In genomic region chr7:16376505-16376904, GRCm38 (mm10) we compare ENCODE assay signal across 8 mouse cellular contexts. TPM values are rescaled to one million over a fixed set of nuclear protein-coding genes. Genes with fewer than 3 reads are reported as not detected.
DNase-seq lines count a peak whose midpoint lies in the region; ATAC-seq and TF ChIP-seq lines count a peak whose summit lies in the region.

No protein-coding gene starts in this region.

- peak; percentile 68 for TF ChIP-seq CTCF in kidney, postnatal 0 days (IDR thresholded peaks at IDR 0.05; ENCODE audit: low read depth)

- H3K27me3 ChIP-seq in forebrain, embryonic 14.5 days (replicated peaks; ENCODE audit: control insufficient read depth, insufficient read depth, low read length): no peaks in the 10 kb centered on the region
- no peaks in the 10 kb centered on the region for H3K27me3 ChIP-seq in forebrain, embryonic 12.5 days
- H3K27me3 ChIP-seq in kidney, postnatal 0 days (ENCODE audit: insufficient read depth, low read length): no peaks in the 10 kb centered on the region

- H3K4me2 ChIP-seq in forebrain, embryonic 14.5 days (ENCODE audit: low read length): no peak overlapping the region
- no peak overlapping the region for H3K4me2 ChIP-seq in forebrain, embryonic 12.5 days
- H3K4me2 ChIP-seq in kidney, postnatal 0 days (ENCODE audit: low read length): no peak overlapping the region

- peaks cover 66% of the 10 kb centered on the region for H3K36me3 ChIP-seq in forebrain, embryonic 14.5 days (ENCODE audit: control insufficient read depth, insufficient read depth, low read length)
- peaks cover 74% of the 10 kb centered on the region for H3K36me3 ChIP-seq in forebrain, embryonic 12.5 days (replicated peaks)
- peaks cover 33% of the 10 kb centered on the region for H3K36me3 ChIP-seq in kidney, postnatal 0 days (ENCODE audit: insufficient read depth, low read length)

- DNase-seq in forebrain, embryonic 14.5 days (ENCODE audit: low spot score): peak; percentile 45
- DNase-seq in right cerebral cortex, adult 2 months (ENCODE audit: low spot score in 2 of 2): peak; percentile 45 to 46
- no peak for DNase-seq in right cerebral cortex, postnatal 25 days
- DNase-seq in kidney, postnatal 0 days (ENCODE audit: low spot score): peak; percentile 44
- DNase-seq in yolk sac, embryonic 10.5 days (ENCODE audit: low spot score): peak; percentile 15

- no peak overlapping the region for H3K4me3 ChIP-seq in forebrain, embryonic 14.5 days (ENCODE audit: low read depth, low read length)
- no peak overlapping the region for H3K4me3 ChIP-seq in forebrain, embryonic 12.5 days (replicated peaks)
- H3K4me3 ChIP-seq in kidney, postnatal 0 days (replicated peaks; ENCODE audit: low read depth, low read length): no peak overlapping the region

- H3K9me3 ChIP-seq in forebrain, embryonic 14.5 days (replicated peaks; ENCODE audit: control insufficient read depth, low read length): no peaks in the 10 kb centered on the region
- H3K9me3 ChIP-seq in forebrain, embryonic 12.5 days: no peaks in the 10 kb centered on the region
- no peaks in the 10 kb centered on the region for H3K9me3 ChIP-seq in kidney, postnatal 0 days (replicated peaks; ENCODE audit: low read length)

- WGBS in forebrain, embryonic 14.5 days: 97% methylated on average over 1 of the region's 1 CpGs
- 94% methylated on average over 1 of the region's 1 CpGs for WGBS in forebrain, embryonic 12.5 days
- WGBS in kidney, postnatal 0 days: 92% methylated on average over 1 of the region's 1 CpGs

- H3K4me1 ChIP-seq in forebrain, embryonic 14.5 days (ENCODE audit: control insufficient read depth, insufficient read depth, low read length): no peaks in the 10 kb centered on the region
- H3K4me1 ChIP-seq in forebrain, embryonic 12.5 days: no peaks in the 10 kb centered on the region
- no peaks in the 10 kb centered on the region for H3K4me1 ChIP-seq in kidney, postnatal 0 days (replicated peaks; ENCODE audit: insufficient read depth, low read length)

- no peak overlapping the region for H3K27ac ChIP-seq in forebrain, embryonic 14.5 days (ENCODE audit: low read depth, low read length)
- no peak overlapping the region for H3K27ac ChIP-seq in forebrain, embryonic 12.5 days
- H3K27ac ChIP-seq in kidney, postnatal 0 days: no peak overlapping the region

- no peak overlapping the region for H3K9ac ChIP-seq in forebrain, embryonic 14.5 days (ENCODE audit: low read length)
- H3K9ac ChIP-seq in forebrain, embryonic 12.5 days: no peak overlapping the region
- H3K9ac ChIP-seq in kidney, postnatal 0 days (ENCODE audit: low read depth, low read length): no peak overlapping the region

- no peak for ATAC-seq in forebrain, embryonic 14.5 days
- no peak for ATAC-seq in forebrain, embryonic 12.5 days (ENCODE audit: low FRiP score)
- ATAC-seq in common myeloid progenitor, adult 5-6 weeks (replicated peaks; ENCODE audit: low read depth, poor library complexity, severe bottlenecking): peak; percentile 74
- ATAC-seq in kidney, postnatal 0 days (replicated peaks; ENCODE audit: low FRiP score, low read depth): no peak; the same call in 1 of the 2 replicates
- peak; percentile 94 for ATAC-seq in megakaryocyte progenitor cell, adult 5-6 weeks (replicated peaks; ENCODE audit: poor library complexity)

RNA-seq across cellular contexts. Expression of gene Sae1, which starts 11.1 kb away (rescaled TPM):
- 253 and 259 TPM in 2 replicates for polyA plus RNA-seq in forebrain, embryonic 14.5 days (2014; fragmentation: Nextera tagmentation; extraction: Ambion mirVana)
- 403 and 415 TPM in 2 replicates for polyA plus RNA-seq in forebrain, embryonic 12.5 days (2016; fragmentation: Nextera tagmentation; extraction: Ambion mirVana)
- 424 and 443 TPM in 2 replicates for total RNA-seq in common myeloid progenitor, adult 5-6 weeks (2017)
- polyA plus RNA-seq in kidney, postnatal 0 days (2015; fragmentation: Nextera tagmentation; extraction: Ambion mirVana): 184 and 212 TPM in 2 replicates
- 76.8 and 81.3 TPM in 2 replicates for total RNA-seq in megakaryocyte progenitor cell, adult 5-6 weeks (2015)
- 429 and 547 TPM in 2 replicates for total RNA-seq in megakaryocyte progenitor cell, adult 5-6 weeks (2017)

RNA-seq across cellular contexts. Expression of gene Zc3h4, which starts 24.2 kb away (rescaled TPM):
- polyA plus RNA-seq in forebrain, embryonic 14.5 days (2014; fragmentation: Nextera tagmentation; extraction: Ambion mirVana): 14.3 and 15.5 TPM in 2 replicates
- 25.5 and 27.0 TPM in 2 replicates for polyA plus RNA-seq in forebrain, embryonic 12.5 days (2016; fragmentation: Nextera tagmentation; extraction: Ambion mirVana)
- total RNA-seq in common myeloid progenitor, adult 5-6 weeks (2017): 31.5 and 52.8 TPM in 2 replicates
- polyA plus RNA-seq in kidney, postnatal 0 days (2015; fragmentation: Nextera tagmentation; extraction: Ambion mirVana): 9.6 and 10.4 TPM in 2 replicates
- 36.5 and 38.7 TPM in 2 replicates for total RNA-seq in megakaryocyte progenitor cell, adult 5-6 weeks (2015)
- 25.9 and 33.5 TPM in 2 replicates for total RNA-seq in megakaryocyte progenitor cell, adult 5-6 weeks (2017)

Comparison
In these comparisons a context has a peak if more than half of its experiments do, and no peak if none do; other contexts are left out.
1. ATAC-seq: peak in common myeloid progenitor, adult 5-6 weeks (single experiment) and megakaryocyte progenitor cell, adult 5-6 weeks (single experiment); none in forebrain, embryonic 14.5 days (single experiment), forebrain, embryonic 12.5 days (single experiment) and kidney, postnatal 0 days (single experiment).